Mouse (Mus musculus) cerebellum, postnatal 10 days (tissue): ENCODE results near the gene Mia2.
"Not testable (repeated sequence)": the region's sequence is repeated elsewhere in the genome, so short reads cannot be mapped to it uniquely, and the experiment has no call there.

Experiments used
- DNase-seq, 2 experiments: peaks; one replicate each; pipeline ENCODE4 v3.0.0; 2021; ENCODE audit warnings: mixed read lengths in 2 of 2

Gene Mia2

DNA sequence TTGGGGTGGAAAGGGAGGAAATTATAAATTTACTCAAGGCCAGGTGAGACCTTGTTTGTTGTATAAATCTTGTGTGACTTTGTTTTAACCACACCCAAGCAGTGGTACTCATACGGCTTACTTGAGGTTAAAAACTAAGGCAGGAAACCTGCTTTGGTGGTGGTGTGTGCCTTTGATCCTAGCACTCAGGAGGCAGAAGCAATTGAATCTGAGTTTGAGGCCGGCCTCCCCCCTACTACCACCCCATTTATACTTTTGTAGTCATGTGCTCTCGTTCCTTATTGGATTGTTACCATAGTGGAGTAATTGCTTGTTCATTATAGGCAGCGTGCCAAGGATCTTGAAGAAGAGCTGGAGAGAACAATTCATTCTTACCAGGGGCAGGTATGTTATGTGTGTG, 74.3 kb downstream of the Mia2 start:
- DNase-seq, result no peak

DNA sequence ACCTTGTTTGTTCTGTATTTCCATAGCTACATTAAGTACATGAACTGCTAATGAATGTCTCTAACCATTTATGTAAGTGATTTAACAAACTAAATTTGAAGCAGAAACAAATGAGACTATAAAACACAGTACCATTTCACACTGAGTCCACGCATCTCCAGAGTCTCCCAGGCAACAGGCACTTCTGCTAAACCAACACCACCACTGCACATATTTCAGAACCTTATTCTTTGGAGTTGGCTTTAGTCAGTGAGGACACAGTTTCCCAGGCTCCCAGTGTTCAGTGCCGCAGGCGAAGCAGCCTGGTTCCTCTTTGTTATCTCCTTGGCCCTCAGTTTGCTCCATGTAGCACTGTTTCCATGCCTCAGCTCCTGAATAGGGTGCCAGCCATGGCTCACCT, 82.2 kb downstream of the Mia2 start:
- no peak for DNase-seq

DNA sequence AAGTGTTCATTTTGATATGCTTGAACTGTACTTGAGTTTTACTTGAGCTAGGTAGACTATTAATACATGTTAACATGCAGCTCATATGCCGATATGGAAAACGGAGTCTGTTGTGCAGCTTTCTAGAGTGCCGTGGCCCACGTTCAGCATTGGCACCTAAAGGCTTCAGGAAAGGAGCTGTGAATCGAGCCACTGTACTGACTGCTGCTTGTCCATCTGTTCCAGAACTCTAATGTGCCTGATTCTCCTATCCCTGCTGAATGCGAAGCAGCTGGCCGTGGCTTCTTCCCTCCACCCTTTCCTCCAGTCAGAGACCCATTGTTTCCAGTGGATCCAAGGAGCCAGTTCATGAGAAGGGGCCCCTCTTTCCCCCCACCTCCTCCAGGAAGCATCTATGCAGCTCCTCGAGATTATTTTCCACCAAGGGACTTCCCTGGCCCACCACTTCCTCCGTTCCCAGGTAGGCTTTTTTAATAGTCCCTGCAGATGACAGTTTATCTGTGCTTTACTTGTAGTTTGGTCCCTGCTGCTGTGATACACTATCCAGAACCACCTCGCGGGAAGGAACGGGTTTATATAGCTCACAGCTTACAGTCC, 92.6 kb downstream of the Mia2 start:
- peak; percentile 10 to 15 for DNase-seq

DNA sequence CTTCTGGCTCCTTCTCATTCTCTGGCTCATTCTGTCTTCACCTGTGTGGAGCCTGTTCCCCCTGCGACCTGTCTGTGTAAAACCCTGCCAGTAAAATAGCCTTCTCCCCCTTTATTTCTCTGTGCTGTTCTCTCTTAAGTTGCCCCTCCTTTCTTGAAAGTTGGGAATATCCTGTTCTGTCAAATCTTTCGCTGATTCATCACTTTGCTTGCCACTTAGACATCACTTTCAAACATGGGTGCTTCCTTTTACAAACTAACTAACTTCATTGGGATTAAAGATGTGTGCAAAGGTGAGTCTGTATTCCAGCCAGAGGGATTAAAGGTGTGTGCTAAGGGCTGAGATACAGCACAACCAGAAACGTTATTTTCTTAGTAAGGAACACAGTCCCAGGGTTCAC, 98.0 kb downstream of the Mia2 start:
- DNase-seq, result no peak

DNA sequence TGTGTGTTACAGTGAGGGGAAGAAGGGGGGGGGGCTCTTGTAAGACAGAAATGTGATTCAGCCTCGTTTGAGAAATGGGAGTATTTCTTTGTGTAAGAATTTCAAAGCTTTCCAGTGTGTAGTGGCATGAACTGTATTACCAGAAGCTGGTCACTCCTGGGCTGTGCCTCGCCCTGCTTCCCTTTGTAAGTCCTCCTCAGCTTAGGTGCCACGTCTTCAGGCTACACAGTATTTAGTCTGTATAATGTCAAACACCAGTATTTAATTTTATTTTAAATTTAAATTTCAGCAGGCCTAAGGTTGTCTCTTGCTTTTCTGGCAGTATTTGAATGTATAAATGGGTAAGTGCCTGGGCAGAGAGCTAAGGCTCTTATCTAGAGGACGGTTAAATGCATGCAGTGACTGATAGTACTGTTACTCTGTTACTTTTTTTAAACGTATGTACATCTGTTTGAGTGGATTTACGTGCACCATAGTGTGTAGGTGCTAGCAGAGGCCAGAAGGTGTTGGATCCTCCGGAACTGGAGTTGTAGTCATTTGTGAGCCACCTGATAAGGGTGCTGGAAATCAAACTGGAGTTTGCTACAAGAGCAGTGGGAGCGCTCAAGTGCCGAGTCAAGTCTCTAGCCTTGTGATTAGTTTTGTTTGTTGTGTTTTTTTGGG, 98.9 kb downstream of the Mia2 start:
- DNase-seq, result no peak

DNA sequence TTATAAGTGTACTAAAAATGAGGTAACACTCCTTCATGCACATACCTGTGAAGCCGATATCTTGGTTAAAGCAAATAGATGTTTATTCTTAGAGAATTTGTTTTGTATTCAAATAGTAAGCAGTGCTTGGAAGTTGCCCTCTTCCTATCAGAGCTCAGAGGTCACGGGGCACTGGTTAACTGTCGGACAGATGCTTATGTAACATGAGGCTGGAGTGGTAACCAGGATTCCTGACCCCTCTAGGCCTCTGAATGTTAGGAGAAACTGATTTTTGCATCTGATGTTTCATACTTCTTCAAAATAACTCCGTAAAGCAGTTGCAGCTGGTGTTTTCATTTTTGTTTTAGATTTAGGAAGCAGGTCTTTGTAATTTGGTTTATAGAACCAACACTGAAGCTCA, 99.5 kb downstream of the Mia2 start:
- DNase-seq, result no peak

DNA sequence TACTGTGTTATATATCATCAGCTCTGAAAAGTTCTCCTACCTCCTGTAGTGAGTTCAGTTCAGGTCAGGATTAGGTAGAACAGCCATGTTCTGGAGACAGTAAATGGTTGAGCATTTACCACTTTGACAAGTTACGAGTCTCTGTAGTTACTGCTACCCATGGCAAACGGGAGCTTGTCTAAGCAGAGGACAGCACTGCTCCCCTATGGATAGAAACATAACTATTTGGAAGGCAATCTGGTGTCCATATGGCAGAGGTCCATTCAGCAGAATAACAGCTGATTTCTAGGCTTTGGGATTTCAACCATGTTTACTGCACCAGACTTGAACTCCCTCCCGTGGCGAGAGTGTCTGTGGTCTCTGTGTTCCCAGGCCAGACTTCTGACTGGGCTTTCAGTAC, 100.3 kb downstream of the Mia2 start:
- peak; percentile 46 to 67 for DNase-seq

DNA sequence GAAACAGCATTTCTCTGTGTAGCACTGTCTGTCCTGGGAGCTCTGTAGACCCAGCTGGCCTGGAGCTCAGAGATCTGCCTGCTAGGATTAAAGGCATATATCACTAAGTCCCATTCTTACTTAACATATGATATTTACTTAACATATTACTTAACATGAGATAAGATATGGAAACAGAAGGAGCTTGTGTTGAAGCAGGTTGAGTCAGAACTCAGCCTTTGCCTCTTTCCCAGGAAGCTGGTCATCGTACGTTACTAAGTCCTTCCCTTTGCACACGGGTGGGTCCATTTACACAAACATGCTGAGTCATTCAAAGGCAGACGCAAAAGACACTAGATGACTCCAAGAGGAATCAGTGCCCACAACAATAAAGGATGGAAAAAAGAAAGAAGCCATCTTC, 103.2 kb downstream of the Mia2 start:
- no peak for DNase-seq

DNA sequence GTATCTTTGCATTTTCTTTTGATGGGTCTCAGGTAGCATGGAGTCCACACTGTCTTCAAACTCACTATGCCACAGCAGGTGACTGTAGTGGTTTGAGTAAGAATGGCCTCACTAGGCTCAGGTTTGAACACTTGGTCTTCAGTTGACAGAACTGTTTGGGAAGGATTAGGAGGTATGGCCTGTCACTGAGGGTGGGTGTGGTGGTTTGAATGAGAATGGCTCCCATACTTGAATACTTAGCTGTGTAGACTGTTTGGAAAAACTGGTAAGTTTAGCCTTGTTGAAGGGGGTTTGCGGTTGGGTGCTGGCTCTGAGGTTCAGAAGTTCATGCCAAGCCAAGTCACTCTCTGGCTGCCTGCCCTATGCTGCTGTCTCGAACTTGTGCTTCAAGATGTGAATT, 103.8 kb downstream of the Mia2 start:
- DNase-seq, result no peak

DNA sequence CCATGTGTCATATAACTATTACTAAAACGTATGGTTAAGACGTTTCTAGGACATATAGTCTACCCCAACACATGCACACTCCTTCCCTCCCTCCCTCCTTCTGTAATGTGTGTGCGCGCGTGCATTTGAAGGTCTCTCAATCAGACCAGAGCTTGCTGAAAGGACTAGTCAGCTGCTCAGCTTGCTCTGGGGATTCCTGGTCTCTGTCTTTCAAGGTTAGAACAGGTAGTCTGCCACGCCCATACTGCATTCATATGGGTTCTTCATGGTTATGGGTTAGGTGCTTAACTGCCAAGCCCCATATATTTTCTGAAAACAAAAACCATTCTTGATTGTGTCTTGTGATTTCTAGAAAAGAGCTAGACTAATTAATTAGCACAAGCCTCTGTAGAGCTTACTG, 110.0 kb downstream of the Mia2 start:
- DNase-seq, result no peak

DNA sequence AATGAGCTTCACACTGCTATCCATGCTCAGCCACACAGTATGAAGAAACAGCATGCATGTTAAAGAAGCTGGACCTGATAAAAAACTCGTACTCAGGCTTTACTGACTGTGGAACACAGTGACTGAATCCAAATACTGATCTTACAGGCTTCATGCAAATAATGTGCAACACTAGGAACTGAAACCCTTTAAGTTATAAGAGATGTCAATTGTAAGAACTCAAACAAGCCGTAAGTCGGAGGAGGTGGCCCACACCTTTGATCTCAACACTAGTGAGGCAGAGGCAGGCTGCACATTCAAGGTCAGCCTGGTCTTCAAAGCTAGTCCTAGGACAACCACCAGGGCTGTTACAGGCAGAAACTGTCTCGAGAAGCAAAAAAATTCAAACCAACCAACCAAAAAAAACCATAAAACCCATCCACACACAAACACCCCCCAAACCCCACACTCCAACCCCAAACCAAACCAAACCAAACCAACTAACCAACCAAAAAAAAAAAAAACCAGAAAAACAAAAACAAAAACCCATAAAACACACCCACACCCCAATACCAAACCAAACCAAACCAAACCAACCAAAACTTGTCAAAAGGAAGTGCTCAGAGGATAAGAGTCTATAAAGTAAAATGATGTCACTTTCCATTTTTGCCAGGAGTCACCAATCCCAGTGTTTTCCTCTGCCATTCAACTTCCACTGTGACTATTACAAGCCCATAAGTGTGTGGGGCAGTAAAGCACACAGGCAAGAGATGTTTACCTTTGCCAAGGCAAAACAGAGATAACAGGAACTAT, 110.8 kb downstream of the Mia2 start:
- DNase-seq, result no peak

DNA sequence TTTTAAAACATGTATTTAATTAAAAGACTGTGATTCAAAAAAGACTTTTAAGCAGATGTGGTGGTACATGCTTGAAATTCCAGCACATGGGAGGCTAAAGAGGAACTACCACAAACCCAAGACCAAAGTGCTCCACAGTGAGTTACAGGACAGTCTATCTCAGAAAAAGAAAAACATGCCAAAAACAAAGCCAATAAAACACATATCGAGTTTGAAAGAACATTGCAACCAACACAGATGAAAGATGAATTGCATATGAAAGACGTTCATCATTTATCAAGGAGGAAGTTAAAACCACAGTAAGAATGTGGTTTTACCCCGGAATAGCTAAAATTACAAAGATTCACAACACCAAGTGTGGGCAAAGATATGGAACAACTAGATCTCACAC, 111.4 kb downstream of the Mia2 start:
- no peak for DNase-seq

DNA sequence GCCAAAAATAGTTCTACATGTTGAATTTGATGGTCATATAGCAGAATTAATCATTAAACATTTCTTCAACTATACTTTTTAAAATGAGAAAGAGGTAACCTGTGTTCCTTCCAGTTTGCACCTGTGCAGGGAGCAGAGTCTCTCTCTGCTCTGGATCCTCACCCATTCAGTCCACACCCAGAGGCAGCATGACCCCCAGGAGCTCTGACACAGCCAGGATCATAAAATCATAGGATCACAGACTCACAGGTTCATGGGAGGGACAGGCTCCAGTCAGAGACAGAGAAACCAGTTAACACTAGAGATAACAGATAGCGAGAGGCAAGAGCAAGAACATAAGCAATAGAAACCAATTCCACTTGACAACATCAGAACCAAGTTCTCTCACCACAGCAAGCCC, 112.2 kb downstream of the Mia2 start:
- DNase-seq, result no peak

DNA sequence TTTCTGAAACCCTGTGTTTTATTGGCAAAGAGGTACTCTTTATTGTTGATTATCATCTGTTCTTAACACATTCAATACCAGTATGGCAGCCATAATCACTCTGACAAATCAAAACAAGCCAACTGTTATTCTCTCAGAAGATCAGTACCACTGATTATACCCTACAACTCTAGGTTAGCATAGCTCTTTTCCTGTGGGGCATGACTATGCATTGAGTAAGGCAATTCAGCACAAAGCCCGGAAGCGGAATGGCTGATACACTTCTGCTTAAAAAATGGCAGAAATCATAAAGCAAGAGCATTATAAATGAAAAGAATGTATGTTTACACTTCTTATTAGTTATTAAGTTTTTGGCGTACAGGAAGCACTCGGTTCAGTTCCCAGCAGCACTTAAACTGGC, 120.6 kb downstream of the Mia2 start:
- DNase-seq, result no peak

DNA sequence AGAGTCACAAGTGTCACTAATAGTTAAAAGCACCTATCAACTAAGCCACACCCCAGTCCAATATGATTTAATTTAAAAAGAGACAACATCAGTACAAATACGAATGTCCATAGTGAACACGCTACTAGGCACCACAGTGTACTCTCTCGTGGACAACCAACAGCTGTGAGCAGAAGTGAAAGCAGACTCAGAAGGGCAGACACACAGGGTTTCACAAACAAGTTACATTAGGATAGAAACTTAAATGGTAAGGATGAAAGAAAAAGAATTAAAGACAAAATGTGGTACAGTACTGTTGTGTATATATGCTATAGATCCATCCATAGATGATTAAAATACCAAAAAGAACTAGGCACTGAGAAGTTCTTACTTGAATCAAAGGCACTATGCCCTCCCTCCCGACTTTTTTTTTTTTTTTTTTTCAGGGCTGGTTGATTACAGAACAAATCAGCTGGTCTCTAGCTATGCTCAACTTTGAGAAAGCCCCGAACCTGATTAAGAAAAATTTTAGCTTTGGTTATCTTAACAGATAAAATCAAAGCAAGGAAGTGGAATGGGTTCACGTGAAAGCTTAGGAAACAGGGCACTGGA, 121.2 kb downstream of the Mia2 start:
- DNase-seq, result no peak

DNA sequence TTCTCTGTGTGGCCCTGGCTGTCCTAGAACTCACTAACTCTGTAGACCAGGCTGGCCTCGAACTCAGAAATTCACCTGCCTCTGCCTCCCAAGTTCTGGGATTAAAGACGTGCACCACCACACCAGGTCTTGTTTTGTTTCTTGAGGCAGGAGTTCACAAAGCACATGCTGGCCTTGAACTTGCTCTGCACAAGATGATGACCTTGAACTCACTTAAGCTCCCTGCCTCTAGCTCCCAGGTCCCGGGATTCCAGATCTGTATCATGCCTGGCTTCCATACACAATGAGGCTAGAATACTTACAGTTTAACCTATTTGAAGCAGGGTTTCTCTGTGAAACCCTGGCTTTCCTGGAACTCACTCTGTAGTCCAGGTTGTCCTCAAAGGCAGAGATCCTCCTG, 121.7 kb downstream of the Mia2 start:
- DNase-seq, result no peak

DNA sequence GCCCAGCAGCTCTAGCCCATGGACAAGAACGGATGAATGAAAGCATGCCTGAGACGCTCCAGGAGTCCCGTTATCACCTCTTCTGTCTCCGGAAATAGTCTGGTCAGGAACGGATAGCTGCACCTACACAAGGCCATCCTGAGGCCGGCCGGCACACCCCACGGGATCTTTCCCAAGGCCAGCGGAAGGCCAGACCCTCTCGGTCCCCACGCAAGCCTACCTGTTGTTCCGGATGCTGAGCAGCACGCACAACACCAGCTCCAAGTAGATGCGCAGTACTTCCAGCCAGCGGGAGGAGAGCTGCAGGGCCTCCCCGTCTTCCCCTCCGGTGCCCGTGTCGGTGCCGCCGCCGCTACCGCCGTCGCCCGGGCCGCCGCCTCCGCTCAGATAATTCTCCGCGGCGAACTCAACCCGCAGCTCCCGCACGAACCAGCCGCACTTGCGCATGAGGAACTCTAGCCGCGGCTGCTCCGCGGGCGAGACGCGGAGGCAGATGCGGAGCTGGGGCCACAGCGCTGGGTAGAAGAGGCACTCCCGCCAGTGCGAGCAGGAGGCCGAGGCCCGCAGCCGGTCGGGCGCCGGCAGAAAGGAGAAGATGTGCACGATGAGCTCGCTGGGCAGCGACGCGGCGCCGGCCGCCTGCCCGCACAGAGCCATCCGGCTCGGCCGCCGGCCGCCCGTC, 123.2 kb downstream of the Mia2 start:
- DNase-seq, result no peak

DNA sequence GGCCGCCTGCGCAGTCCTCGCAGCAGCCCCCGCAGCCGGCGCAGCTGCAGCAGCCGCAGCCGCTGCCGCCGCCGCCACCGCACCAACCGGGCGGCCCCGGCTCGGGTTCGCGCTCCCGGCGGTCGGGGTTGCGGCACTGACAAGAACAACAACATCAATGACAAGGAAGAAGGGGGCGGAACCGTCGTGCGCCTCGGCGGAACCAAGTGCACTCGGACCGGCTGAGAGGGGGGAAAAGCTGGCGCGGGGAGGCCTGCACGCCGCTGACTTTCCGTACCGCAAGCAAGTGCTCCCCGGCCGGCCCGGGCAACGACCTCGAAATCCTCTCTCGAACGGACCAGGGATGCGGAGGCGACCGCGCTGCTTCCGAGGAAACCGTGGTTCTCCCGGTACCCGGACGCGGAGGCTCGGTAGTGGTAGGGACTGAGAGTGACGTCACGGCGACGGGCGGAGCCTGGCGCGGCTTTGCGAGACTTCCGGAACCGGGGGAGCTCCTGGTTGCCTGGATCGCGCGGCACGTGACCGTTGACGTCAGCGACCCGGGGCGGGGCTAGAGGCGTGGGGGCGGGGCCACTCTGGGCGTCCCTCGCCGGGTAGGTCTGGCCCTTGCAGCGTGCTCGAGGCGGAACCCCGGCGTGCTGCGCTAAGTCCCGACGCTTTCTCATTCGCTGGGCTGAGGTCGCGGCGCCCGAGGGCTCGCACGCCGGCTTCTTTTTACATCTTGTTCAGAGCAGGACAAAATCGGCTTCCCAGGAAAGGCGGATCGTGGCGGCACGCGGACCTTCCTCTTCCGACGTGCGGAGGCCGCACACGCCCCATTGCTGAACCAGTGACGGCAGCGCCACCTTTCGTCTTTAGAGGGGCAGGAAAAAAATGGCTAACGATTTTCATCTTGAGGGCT, 124.0 kb downstream of the Mia2 start, which contains the start of gene Fbxo33:
Gene Fbxo33 (minus strand): TSS at position 401 of the 901 bp plus-strand sequence.
- peak; percentile 99 for DNase-seq

DNA sequence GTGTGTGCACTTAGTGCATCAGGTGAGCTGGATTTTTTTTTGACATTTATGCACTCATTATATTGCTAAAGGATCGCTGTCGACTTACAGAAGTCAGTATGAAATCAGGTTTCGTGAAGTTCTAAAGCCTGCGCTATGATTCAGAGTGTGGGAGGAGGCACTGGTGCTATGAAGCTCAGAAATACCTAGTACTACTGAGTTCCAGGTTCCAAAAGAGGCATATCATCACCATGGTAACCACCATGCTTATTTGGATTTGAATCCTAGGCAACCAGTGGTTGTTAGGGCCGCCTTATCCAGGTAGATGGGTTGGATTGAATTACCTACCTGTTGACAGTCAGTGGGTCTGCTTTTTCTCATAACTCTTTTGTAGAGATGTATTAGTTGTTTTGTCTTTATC, 132.8 kb downstream of the Mia2 start:
- DNase-seq, result no peak

DNA sequence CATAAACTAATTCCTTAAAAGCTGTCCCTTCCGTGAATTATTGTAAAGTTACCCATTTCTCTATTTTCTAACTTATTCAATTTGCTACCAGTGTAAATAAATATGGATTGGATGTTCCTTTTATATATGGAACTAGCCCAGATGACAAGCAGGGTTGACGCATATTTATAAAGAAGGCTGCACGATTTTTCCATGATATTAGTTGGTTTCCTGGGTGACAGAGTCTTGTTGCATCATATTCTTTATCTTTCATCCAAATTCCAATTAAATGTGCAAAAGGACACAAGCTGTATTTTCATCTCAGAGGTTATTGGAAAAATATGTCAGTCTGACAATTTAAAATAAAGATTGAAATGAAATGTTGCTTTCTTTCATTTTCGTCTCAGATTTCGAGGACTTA, 142.8 kb downstream of the Mia2 start:
- DNase-seq, result no peak

DNA sequence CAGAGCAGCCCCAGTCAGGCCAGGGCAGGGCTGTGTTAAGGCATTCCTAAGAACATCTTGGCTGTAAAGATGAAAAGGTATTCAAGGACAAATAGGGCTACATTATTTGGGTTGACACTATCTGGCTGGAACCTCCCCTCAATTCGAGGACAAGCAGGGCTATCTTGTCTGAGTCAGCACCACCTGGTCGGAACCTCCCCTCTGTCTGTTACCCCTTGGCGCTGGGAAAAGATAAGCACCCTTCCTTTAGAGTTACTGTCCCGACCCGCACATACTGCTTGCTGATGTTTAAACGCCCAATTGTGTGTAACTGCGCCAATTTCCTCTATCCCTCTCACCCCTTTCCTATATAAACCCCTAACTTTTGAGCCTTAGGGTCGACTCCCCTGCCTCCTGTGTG, 145.4 kb downstream of the Mia2 start:
- DNase-seq, result not testable (repeated sequence)
